Mouse (Mus musculus): ENCODE measurements at regions not wholly inside any gene's neighbourhood (a gene's known extent, or its start where the extent isn't known, plus 50 kb on each side); places are given as distances from the start of the nearest gene placed in this dataset.

DNA sequence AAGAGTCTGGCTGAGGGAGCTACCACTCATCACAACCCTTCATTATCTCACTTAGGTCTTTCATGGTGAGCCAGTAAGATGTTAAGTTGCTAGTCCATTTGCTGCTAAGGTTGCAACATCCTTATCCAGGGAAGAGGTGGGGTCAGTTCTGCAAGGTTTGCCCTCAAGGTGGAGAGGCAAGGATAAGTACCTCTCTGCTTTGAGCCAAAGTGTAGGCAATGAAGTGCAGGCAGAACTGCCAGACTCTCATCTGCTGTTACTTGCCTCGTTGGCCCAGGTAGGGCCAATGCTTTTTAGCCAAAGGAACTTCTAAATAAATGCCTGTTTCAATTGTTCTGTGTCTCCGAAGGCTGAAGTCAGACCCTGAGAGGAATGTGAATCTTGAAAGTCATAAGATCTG, 59.6 kb upstream of the Lclat1 start:
- DNase-seq = no peak

DNA sequence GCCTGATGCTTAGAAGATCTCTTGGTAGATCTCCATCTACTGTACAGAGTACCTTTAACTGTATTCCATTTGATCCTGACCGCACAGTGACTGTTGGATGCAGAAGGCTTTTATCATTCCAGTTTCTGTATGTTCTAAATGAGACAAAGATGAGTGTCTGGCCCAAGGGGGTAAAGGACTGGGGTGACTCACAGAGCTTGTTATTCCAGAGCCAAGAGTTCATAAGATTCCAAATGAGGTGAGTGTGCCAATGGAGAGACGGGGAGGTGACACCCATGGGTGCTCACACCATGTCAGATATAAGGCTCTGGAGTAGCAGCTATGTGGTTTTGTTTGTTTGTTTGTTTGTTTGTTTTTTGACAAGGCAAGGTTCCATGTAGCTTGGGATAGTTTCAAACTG, 54.8 kb upstream of the Lclat1 start:
- DNase-seq = no peak

DNA sequence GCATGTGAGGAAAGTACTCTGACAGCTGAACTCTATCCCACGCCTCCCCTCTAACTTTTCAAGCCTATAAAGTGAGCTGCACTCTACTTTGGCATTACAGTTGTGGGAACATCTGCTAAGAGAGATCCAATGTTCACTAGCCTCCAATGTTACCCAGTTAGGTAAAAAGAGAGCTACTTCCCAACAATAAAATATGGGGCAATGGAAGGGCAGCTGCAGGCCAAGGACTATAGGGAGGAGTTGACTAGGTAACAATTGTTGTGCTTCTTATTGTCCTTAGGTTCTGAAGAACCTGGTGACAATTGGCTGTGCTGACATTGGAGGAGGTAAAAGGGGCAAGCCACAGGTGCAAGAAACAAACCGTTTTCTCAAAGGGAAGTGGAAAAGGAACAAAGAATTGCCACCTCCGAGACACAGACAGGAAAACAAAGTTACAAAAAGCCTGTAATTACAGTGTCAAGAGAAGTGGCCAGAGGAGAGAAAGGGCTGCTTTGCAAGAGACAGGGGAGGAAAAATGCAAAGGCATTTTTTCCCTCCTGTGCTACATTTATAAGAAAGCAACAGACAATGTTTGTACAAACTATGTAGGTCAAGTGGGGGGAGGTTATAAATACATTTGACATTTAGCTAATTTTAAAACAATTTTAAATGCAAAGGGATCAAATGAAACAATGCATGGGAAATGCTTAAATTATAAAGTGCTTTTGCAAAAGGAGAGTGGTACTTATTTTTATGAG, 54.1 kb upstream of the Lclat1 start:
- no peak for DNase-seq

DNA sequence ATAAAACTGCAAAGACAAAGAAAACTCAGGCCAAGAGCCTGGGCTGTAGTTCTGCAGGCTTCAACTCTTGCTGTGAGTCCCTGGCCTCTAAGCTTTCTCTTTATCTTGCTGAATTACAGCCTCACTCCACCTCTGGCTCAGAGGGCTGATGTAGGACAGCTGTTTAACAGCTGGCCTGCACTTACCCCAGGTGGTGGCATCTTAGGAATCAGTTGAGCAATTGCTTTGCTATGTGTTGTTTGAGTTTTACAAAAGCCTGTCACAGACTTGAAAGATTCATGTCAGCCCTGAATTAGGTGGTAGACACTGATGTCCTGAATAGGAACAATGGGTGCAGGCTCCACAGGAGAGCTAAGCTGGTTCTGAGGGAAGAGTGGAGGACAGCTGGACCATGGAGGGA, 53.6 kb upstream of the Lclat1 start:
- no peak for DNase-seq

DNA sequence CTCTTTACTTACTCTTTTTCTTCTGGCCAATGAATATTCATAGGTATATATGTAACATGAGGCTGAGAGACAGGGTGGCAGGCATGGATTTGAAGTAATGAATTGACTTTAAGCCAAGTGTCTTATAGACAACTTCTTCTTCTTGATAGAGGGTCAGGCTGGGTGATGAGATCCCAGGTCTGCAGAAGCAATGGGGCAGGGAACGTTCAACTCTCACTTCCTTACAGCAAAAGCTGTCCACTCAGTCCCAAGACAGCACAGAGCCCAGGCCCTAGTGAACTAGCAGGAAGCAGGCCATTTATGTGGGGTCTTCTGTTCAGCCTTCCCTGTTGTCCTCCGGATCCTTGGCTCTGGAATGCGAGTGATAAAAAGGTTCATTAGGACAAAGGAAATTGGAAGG, 52.6 kb upstream of the Lclat1 start:
- no peak for DNase-seq

DNA sequence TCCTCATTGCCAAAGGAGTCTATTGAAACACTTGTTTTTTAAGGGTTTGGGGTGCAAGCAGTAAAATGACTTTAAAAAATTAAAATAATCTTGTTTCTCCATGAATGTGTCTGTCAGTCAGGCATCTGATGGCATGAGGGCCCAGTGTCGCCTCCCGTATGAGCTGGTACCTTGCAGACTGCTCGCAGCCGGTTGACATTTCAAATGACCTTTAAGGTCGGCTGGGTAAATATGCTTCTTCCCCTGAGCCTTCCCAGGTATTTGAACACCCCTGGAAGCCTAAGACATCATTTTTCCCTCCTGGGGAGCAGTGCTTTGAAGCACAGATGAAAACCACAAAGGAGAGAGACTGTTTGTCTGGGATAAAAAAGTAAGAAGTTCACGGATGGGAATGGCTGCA, 52.2 kb upstream of the Lclat1 start:
- DNase-seq = no peak

DNA sequence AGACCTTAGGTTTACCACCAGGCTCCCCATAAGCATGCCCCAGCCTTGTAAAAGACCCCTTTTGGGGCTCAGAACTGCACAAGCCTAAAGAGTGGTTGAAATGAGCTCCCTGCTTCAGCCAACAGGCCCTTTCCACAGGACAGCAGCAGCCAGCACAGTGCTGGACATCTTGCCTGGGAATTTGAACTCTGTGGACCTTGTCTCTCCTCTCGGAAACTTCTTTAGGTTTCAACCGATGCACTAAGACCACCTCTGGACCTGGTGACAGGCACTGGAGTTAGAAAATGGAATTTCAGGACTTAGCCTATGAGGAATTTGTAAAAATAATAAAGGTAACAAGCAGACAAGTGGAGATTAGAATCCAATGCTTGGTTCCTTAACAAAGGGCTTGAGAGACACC, 51.2 kb upstream of the Lclat1 start:
- DNase-seq = no peak

All from gastrocnemius, postnatal 25 days (tissue).